In genomic region chr5:110094847-110095213, GRCm38 (mm10) we compare ENCODE assay signal across 8 mouse cellular contexts. TPM values are rescaled to one million over a fixed set of nuclear protein-coding genes. Genes with fewer than 3 reads are reported as not detected.
A peak's percentile ranks its signal among the peaks of the same experiment; 100 is the strongest.
DNase-seq lines count a peak whose midpoint lies in the region; ATAC-seq and TF ChIP-seq lines count a peak whose summit lies in the region.

No protein-coding gene starts in this region.

- 5% methylated on average over 4 of the region's 4 CpGs for WGBS in forebrain, embryonic 15.5 days
- WGBS in liver, embryonic 16.5 days (ENCODE audit: insufficient replicate concordance) = under 1% methylated on average over 4 of the region's 4 CpGs

- H3K4me1 ChIP-seq in forebrain, embryonic 15.5 days = peaks cover 5% of the 10 kb centered on the region
- H3K4me1 ChIP-seq in liver, embryonic 16.5 days (ENCODE audit: control insufficient read depth, low read depth, low read length) = peaks cover 7% of the 10 kb centered on the region

- H3K4me3 ChIP-seq in gastrocnemius, adult 2 months = peak overlapping the region; percentile 70
- H3K4me3 ChIP-seq in forebrain, embryonic 15.5 days = peak overlapping the region; percentile 44
- peak overlapping the region; percentile 56 for H3K4me3 ChIP-seq in liver, embryonic 16.5 days (ENCODE audit: low read depth, low read length)

- peak overlapping the region; percentile 88 for H3K27ac ChIP-seq in gastrocnemius, adult 2 months
- peak overlapping the region; percentile 50; the same call in 1 of the 2 replicates for H3K27ac ChIP-seq in forebrain, embryonic 15.5 days (replicated peaks)
- H3K27ac ChIP-seq in liver, embryonic 16.5 days (ENCODE audit: low read length) = peak overlapping the region; percentile 61

- no peak for TF ChIP-seq CTCF in gastrocnemius, adult 2 months (IDR thresholded peaks at IDR 0.05)

- intact Hi-C loops in gastrocnemius, adult 2 months (cut with DNase I) = loop anchor here (5.0 kb wide), 1 partner anchor 38 kb away; no protein-coding TSS in a partner anchor

- H3K27me3 ChIP-seq in forebrain, embryonic 15.5 days = no peaks in the 10 kb centered on the region
- no peaks in the 10 kb centered on the region; the same call in 1 of the 2 replicates for H3K27me3 ChIP-seq in liver, embryonic 16.5 days (ENCODE audit: control insufficient read depth, insufficient read depth, low read depth, low read length)

- H3K9me3 ChIP-seq in forebrain, embryonic 15.5 days = no peaks in the 10 kb centered on the region
- H3K9me3 ChIP-seq in liver, embryonic 16.5 days (replicated peaks; ENCODE audit: control insufficient read depth, low read length) = no peaks in the 10 kb centered on the region

- no peaks in the 10 kb centered on the region for H3K36me3 ChIP-seq in forebrain, embryonic 15.5 days
- no peaks in the 10 kb centered on the region for H3K36me3 ChIP-seq in liver, embryonic 16.5 days (ENCODE audit: control insufficient read depth, insufficient read depth)

- ATAC-seq in CD4-positive, CD25-positive, alpha-beta regulatory T cell, adult 4 months = peak; percentile 6
- peak; percentile 23 for ATAC-seq in forebrain, embryonic 15.5 days (replicated peaks)
- ATAC-seq in liver, embryonic 16.5 days (ENCODE audit: low read depth) = no peak

- H3K4me2 ChIP-seq in forebrain, embryonic 15.5 days (replicated peaks) = peak overlapping the region; percentile 78
- H3K4me2 ChIP-seq in liver, embryonic 16.5 days (ENCODE audit: low read depth, low read length) = peak overlapping the region; percentile 69

- DNase-seq in gastrocnemius, adult 2 months = no peak
- no peak for DNase-seq in gastrocnemius, adult 18-20 months (ENCODE audit: low spot score)
- DNase-seq in adipocyte (ENCODE audit: low spot score) = no peak
- DNase-seq in ovary, adult 18-20 months (ENCODE audit: low spot score) = no peak
- DNase-seq in T-cell, adult 2 months (ENCODE audit: low spot score) = no peak

- peak overlapping the region; percentile 63 for H3K9ac ChIP-seq in forebrain, embryonic 15.5 days (replicated peaks)
- H3K9ac ChIP-seq in liver, embryonic 16.5 days (ENCODE audit: low read depth, low read length) = peak overlapping the region; percentile 42

RNA-seq across cellular contexts. Expression of gene Gm35315, which starts 0.6 kb away (rescaled TPM):
- under 1 TPM; 0.10 to 0.25 TPM for total RNA-seq in gastrocnemius, adult 2 months (2021)
- total RNA-seq in gastrocnemius, adult 18-20 months (2021) = under 1 TPM; 0.24 to 0.39 TPM
- 1 to 10 TPM; 2.0 to 3.1 TPM for polyA plus RNA-seq in CD4-positive, CD25-positive, alpha-beta regulatory T cell, adult 4 months (2017; shearing (Covaris generic))
- 0.70 and 1.0 TPM in 2 replicates for polyA plus RNA-seq in forebrain, embryonic 15.5 days (2015; fragmentation: Nextera tagmentation; extraction: Ambion mirVana)
- 0.58 and 0.78 TPM in 2 replicates for polyA plus RNA-seq in liver, embryonic 16.5 days (2015; fragmentation: Nextera tagmentation; extraction: Ambion mirVana)

RNA-seq across cellular contexts. Expression of gene Plcxd1, which starts 4.9 kb away (rescaled TPM):
- not detected for total RNA-seq in gastrocnemius, adult 2 months (2021)
- total RNA-seq in gastrocnemius, adult 18-20 months (2021) = not detected
- polyA plus RNA-seq in CD4-positive, CD25-positive, alpha-beta regulatory T cell, adult 4 months (2017; shearing (Covaris generic)) = 1 to 10 TPM in 1 of 2 experiments, under 1 TPM in 1; 0.89 to 2.3 TPM
- polyA plus RNA-seq in forebrain, embryonic 15.5 days (2015; fragmentation: Nextera tagmentation; extraction: Ambion mirVana) = 2.6 and 2.8 TPM in 2 replicates
- polyA plus RNA-seq in liver, embryonic 16.5 days (2015; fragmentation: Nextera tagmentation; extraction: Ambion mirVana) = 0.53 and 0.64 TPM in 2 replicates

RNA-seq across cellular contexts. Expression of gene Gtpbp6, which starts 13.2 kb away (rescaled TPM):
- total RNA-seq in gastrocnemius, adult 2 months (2021) = 10 to 100 TPM; 13.0 to 16.4 TPM
- total RNA-seq in gastrocnemius, adult 18-20 months (2021) = 10 to 100 TPM; 12.6 to 16.8 TPM
- 10 to 100 TPM; 10.9 to 18.3 TPM for polyA plus RNA-seq in CD4-positive, CD25-positive, alpha-beta regulatory T cell, adult 4 months (2017; shearing (Covaris generic))
- 66.3 and 67.9 TPM in 2 replicates for polyA plus RNA-seq in forebrain, embryonic 15.5 days (2015; fragmentation: Nextera tagmentation; extraction: Ambion mirVana)
- polyA plus RNA-seq in liver, embryonic 16.5 days (2015; fragmentation: Nextera tagmentation; extraction: Ambion mirVana) = 6.7 and 6.9 TPM in 2 replicates

RNA-seq across cellular contexts. Expression of gene Zfp605, which starts 15.1 kb away (rescaled TPM):
- 1 to 10 TPM; 4.1 to 4.2 TPM for total RNA-seq in gastrocnemius, adult 2 months (2021)
- 1 to 10 TPM; 4.0 to 4.5 TPM for total RNA-seq in gastrocnemius, adult 18-20 months (2021)
- 1 to 10 TPM; 4.0 to 4.5 TPM for polyA plus RNA-seq in CD4-positive, CD25-positive, alpha-beta regulatory T cell, adult 4 months (2017; shearing (Covaris generic))
- 17.3 and 17.9 TPM in 2 replicates for polyA plus RNA-seq in forebrain, embryonic 15.5 days (2015; fragmentation: Nextera tagmentation; extraction: Ambion mirVana)
- polyA plus RNA-seq in liver, embryonic 16.5 days (2015; fragmentation: Nextera tagmentation; extraction: Ambion mirVana) = 0.92 and 0.99 TPM in 2 replicates

RNA-seq across cellular contexts. Expression of gene Gm17655, which starts 22.5 kb away (rescaled TPM):
- 1 to 10 TPM; 1.4 to 1.5 TPM for total RNA-seq in gastrocnemius, adult 2 months (2021)
- total RNA-seq in gastrocnemius, adult 18-20 months (2021) = 1 to 10 TPM in 1 of 2 experiments, under 1 TPM in 1; 0.94 to 1.8 TPM
- polyA plus RNA-seq in CD4-positive, CD25-positive, alpha-beta regulatory T cell, adult 4 months (2017; shearing (Covaris generic)) = 10 to 100 TPM in 1 of 2 experiments, 1 to 10 TPM in 1; 7.3 to 14.2 TPM
- polyA plus RNA-seq in forebrain, embryonic 15.5 days (2015; fragmentation: Nextera tagmentation; extraction: Ambion mirVana) = 4.6 and 8.8 TPM in 2 replicates
- polyA plus RNA-seq in liver, embryonic 16.5 days (2015; fragmentation: Nextera tagmentation; extraction: Ambion mirVana) = 1.1 TPM in 2 replicates
